Mouse (Mus musculus) forebrain, postnatal 0 days (tissue): Measurements from ENCODE around the gene B3gnt8. TPM values are rescaled to one million over a fixed set of nuclear protein-coding genes. Genes with fewer than 3 reads are reported as not detected.
A peak's percentile ranks its signal among the peaks of the same experiment; 100 is the strongest.

Experiments used
- ATAC-seq: fragments of 200-750 bp; cut with Nextera tagmentation; 2 replicates; pipeline ENCODE4 v1.8.0; 2017; ENCODE audit warnings: mild to moderate bottlenecking, moderate library complexity
- DNase-seq: peaks from one replicate; pipeline ENCODE4 v3.0.0-alpha.2; 2015
- H3K27ac ChIP-seq: fragments of 300-500 bp; sonication (generic); 2 replicates; pipeline ENCODE4 v1.5.1; 2014; ENCODE audit warnings: low read depth, mild to moderate bottlenecking, antibody characterized with exemption, low read length, moderate library complexity, mixed read lengths
- H3K27me3 ChIP-seq: fragments of 300-500 bp; sonication (generic); 2 replicates; pipeline ENCODE4 v1.6.1; 2014; ENCODE audit warnings: mild to moderate bottlenecking, low read length, mixed read lengths; ENCODE audit not compliant: insufficient read depth
- H3K36me3 ChIP-seq: fragments of 300-500 bp; sonication (generic); 2 replicates; pipeline ENCODE4 v1.6.1; 2014; ENCODE audit warnings: mild to moderate bottlenecking, moderate library complexity; ENCODE audit not compliant: insufficient read depth
- H3K4me1 ChIP-seq: fragments of 300-500 bp; sonication (generic); 2 replicates; pipeline ENCODE4 v1.6.1; 2014; ENCODE audit warnings: antibody characterized with exemption; ENCODE audit not compliant: insufficient read depth
- H3K4me2 ChIP-seq: fragments of 300-500 bp; sonication (generic); 2 replicates; pipeline ENCODE4 v1.6.1; 2014; ENCODE audit warnings: low read depth, mild to moderate bottlenecking, moderate library complexity
- H3K4me3 ChIP-seq: fragments of 300-500 bp; sonication (generic); 2 replicates; pipeline ENCODE4 v1.5.1; 2014; ENCODE audit warnings: low read depth, low read length, mixed read lengths
- H3K9ac ChIP-seq: fragments of 300-500 bp; sonication (generic); 2 replicates; pipeline ENCODE4 v1.6.1; 2014; ENCODE audit warnings: mild to moderate bottlenecking
- H3K9me3 ChIP-seq: fragments of 300-500 bp; sonication (generic); 2 replicates; pipeline ENCODE4 v1.6.1; 2016; ENCODE audit warnings: low read length
- CTCF ChIP-seq: sonication (generic); IDR thresholded peaks from 2 replicates; pipeline ENCODE4 v1.5.1; 2016; ENCODE audit warnings: antibody characterized with exemption, control low read depth, low read depth
- WGBS: fragments of 180-500 bp; shearing (Covaris S2); extraction: QIAGEN DNeasy Blood & Tissue Kit; methylation state at CpG from one replicate; pipeline ENCODE4 v1.1.7; 2014; 5-methylcytosine and 5-hydroxymethylcytosine counted together
- polyA plus RNA-seq: library from polyadenylated mRNA; unstranded; fragments of >200 nt; fragmentation: Nextera tagmentation; extraction: Ambion mirVana; gene quantifications from 2 replicates; pipeline ENCODE4 v1.2.1, GENCODE M21; 2015
- total RNA-seq: library from RNA; depleted of rRNA; stranded (reverse); fragments of >200 nt; gene quantifications from 2 replicates; pipeline ENCODE4 v1.2.3, GENCODE M21; 2014

B3gnt8 gene
- total and polyA plus RNA-seq, 2 experiments from 2014 or later = 0.95 to 1.3 TPM

- Histone ChIP-seq H3K27me3 (no peaks in the 10 kb centered on the region), H3K4me2 (no peak overlapping the region), H3K9me3 (no peaks in the 10 kb centered on the region), H3K27ac (no peak overlapping the region), H3K4me3 (no peak overlapping the region), H3K4me1 (no peaks in the 10 kb centered on the region), H3K36me3 (no peaks in the 10 kb centered on the region), H3K9ac (no peak overlapping the region)
- no peak for TF ChIP-seq CTCF
- DNase-seq (no peak), ATAC-seq (no peak)
- 97% methylated on average over 2 of the region's 2 CpGs for WGBS
Observed at GRCm38 (mm10) chr7:25591226-25591625, 35.2 kb upstream of the B3gnt8 start.

GRCm38 (mm10) chr7:25593859-25594258 lies 32.6 kb upstream of the B3gnt8 start:
- TF ChIP-seq CTCF = no peak
- no peak for ATAC-seq
- H3K9ac ChIP-seq = no peak overlapping the region
- H3K4me3 ChIP-seq = no peak overlapping the region
- no peak for DNase-seq
- no peak overlapping the region for H3K4me2 ChIP-seq
- no peaks in the 10 kb centered on the region for H3K27me3 ChIP-seq
- H3K36me3 ChIP-seq = no peaks in the 10 kb centered on the region
- WGBS = 77% methylated on average over 3 of the region's 3 CpGs
- no peaks in the 10 kb centered on the region for H3K4me1 ChIP-seq
- H3K9me3 ChIP-seq = no peaks in the 10 kb centered on the region
- H3K27ac ChIP-seq = no peak overlapping the region

- peak; percentile 43 for ATAC-seq
- H3K9ac ChIP-seq = no peak overlapping the region
- no peaks in the 10 kb centered on the region for H3K36me3 ChIP-seq
- H3K27me3 ChIP-seq = no peaks in the 10 kb centered on the region
- no peaks in the 10 kb centered on the region for H3K4me1 ChIP-seq
- TF ChIP-seq CTCF = peak; percentile 91
- 17% methylated on average over 10 of the region's 10 CpGs for WGBS
- DNase-seq = peak; percentile 86
- H3K4me2 ChIP-seq = no peak overlapping the region
- H3K9me3 ChIP-seq = no peaks in the 10 kb centered on the region
- no peak overlapping the region for H3K4me3 ChIP-seq
- H3K27ac ChIP-seq = no peak overlapping the region
Observed at GRCm38 (mm10) chr7:25599663-25600062, 26.8 kb upstream of the B3gnt8 start.

GRCm38 (mm10) chr7:25600666-25601065 lies 25.8 kb upstream of the B3gnt8 start:
- 89% methylated on average over 11 of the region's 11 CpGs for WGBS
- Histone ChIP-seq H3K9ac (no peak overlapping the region), H3K4me1 (no peaks in the 10 kb centered on the region), H3K27ac (no peak overlapping the region), H3K4me2 (no peak overlapping the region), H3K4me3 (no peak overlapping the region), H3K36me3 (no peaks in the 10 kb centered on the region), H3K9me3 (no peaks in the 10 kb centered on the region), H3K27me3 (no peaks in the 10 kb centered on the region)
- DNase-seq = no peak
- no peak for TF ChIP-seq CTCF
- no peak for ATAC-seq

- DNase-seq = no peak
- Histone ChIP-seq H3K4me1 (no peaks in the 10 kb centered on the region), H3K27ac (no peak overlapping the region), H3K9ac (no peak overlapping the region), H3K36me3 (no peaks in the 10 kb centered on the region), H3K9me3 (no peaks in the 10 kb centered on the region), H3K4me2 (no peak overlapping the region), H3K27me3 (no peaks in the 10 kb centered on the region), H3K4me3 (no peak overlapping the region)
- TF ChIP-seq CTCF = no peak
- no peak for ATAC-seq
- 91% methylated on average over 16 of the region's 16 CpGs for WGBS
Observed at GRCm38 (mm10) chr7:25601346-25601745, 25.1 kb upstream of the B3gnt8 start.

- Histone ChIP-seq H3K27me3 (no peaks in the 10 kb centered on the region), H3K4me3 (no peak overlapping the region), H3K4me1 (no peaks in the 10 kb centered on the region), H3K27ac (no peak overlapping the region), H3K4me2 (no peak overlapping the region), H3K9me3 (no peaks in the 10 kb centered on the region), H3K9ac (no peak overlapping the region), H3K36me3 (no peaks in the 10 kb centered on the region)
- DNase-seq = no peak
- no peak for TF ChIP-seq CTCF
- no peak for ATAC-seq
- 81% methylated on average over 4 of the region's 4 CpGs for WGBS
Observed at GRCm38 (mm10) chr7:25606625-25607063, 19.8 kb upstream of the B3gnt8 start.

GRCm38 (mm10) chr7:25607196-25607595 lies 19.3 kb upstream of the B3gnt8 start:
- no peak for TF ChIP-seq CTCF
- Histone ChIP-seq H3K4me3 (no peak overlapping the region), H3K9ac (no peak overlapping the region), H3K4me2 (no peak overlapping the region), H3K36me3 (no peaks in the 10 kb centered on the region), H3K27ac (no peak overlapping the region), H3K9me3 (no peaks in the 10 kb centered on the region), H3K4me1 (no peaks in the 10 kb centered on the region), H3K27me3 (no peaks in the 10 kb centered on the region)
- no peak for DNase-seq
- 92% methylated on average over 2 of the region's 2 CpGs for WGBS
- ATAC-seq = no peak

- Histone ChIP-seq H3K4me1 (no peaks in the 10 kb centered on the region), H3K4me2 (no peak overlapping the region), H3K27ac (no peak overlapping the region), H3K36me3 (no peaks in the 10 kb centered on the region), H3K4me3 (no peak overlapping the region), H3K9me3 (no peaks in the 10 kb centered on the region), H3K9ac (no peak overlapping the region), H3K27me3 (no peaks in the 10 kb centered on the region)
- no peak for TF ChIP-seq CTCF
- 35% methylated on average over 6 of the region's 6 CpGs for WGBS
- no peak for ATAC-seq
- no peak for DNase-seq
Observed at GRCm38 (mm10) chr7:25610056-25610455, 16.4 kb upstream of the B3gnt8 start.
